8 mouse cellular contexts compared by ENCODE assay signal in genomic region chr8:124020439-124021236, GRCm38 (mm10). TPM values are rescaled to one million over a fixed set of nuclear protein-coding genes. Genes with fewer than 3 reads are reported as not detected.
DNase-seq lines count a peak whose midpoint lies in the region; ATAC-seq lines count a peak whose summit lies in the region.

No protein-coding gene starts in this region.

- intact Hi-C loops in heart, postnatal 36 days (cut with DNase I), result loop anchor here (2.0 kb wide), 2 partner anchors 38 to 72 kb away; partner anchors contain the start of genes Abcb10 and Nup133
- intact Hi-C loops in left cerebral cortex, postnatal 10 days (cut with DNase I), result no loop called here

- peak overlapping the region; percentile 74 for H3K9ac ChIP-seq in embryonic facial prominence, embryonic 15.5 days

- H3K4me3 ChIP-seq in embryonic facial prominence, embryonic 15.5 days (replicated peaks), result peak overlapping the region; percentile 96

- ATAC-seq in embryonic facial prominence, embryonic 15.5 days (ENCODE audit: insufficient number of reproducible peaks, low FRiP score, low TSS enrichment, low read depth), result peak; percentile 85
- peak; percentile 46 for ATAC-seq in megakaryocyte progenitor cell, adult 5-6 weeks (replicated peaks; ENCODE audit: poor library complexity)

- H3K36me3 ChIP-seq in embryonic facial prominence, embryonic 15.5 days, result peaks cover 23% of the 10 kb centered on the region

- DNase-seq in CD4-positive, CD25-positive, alpha-beta regulatory T cell, adult 2 months (ENCODE audit: low read depth, low spot score), result peak; percentile 76
- peak; percentile 53 for DNase-seq in T-cell, adult 2 months (ENCODE audit: low spot score)
- peak; percentile 56 to 74 for DNase-seq in heart, postnatal 36 days
- DNase-seq in left cerebral cortex, postnatal 10 days (ENCODE audit: extremely low spot score in 1 of 2, low spot score in 2 of 2), result peak; percentile 10 to 82
- DNase-seq in right cerebral cortex, postnatal 36 days (ENCODE audit: low spot score in 2 of 2), result peak; percentile 11 to 12
- no peak for DNase-seq in yolk sac, embryonic 10.5 days (ENCODE audit: low spot score)

- under 1% methylated on average over 54 of the region's 87 CpGs for WGBS in embryonic facial prominence, embryonic 15.5 days

- peaks cover 30% of the 10 kb centered on the region for H3K4me1 ChIP-seq in embryonic facial prominence, embryonic 15.5 days

- H3K4me2 ChIP-seq in embryonic facial prominence, embryonic 15.5 days (replicated peaks), result peak overlapping the region; percentile 65

- H3K27ac ChIP-seq in embryonic facial prominence, embryonic 15.5 days (replicated peaks), result peak overlapping the region; percentile 90

- no peaks in the 10 kb centered on the region for H3K27me3 ChIP-seq in embryonic facial prominence, embryonic 15.5 days

- no peaks in the 10 kb centered on the region for H3K9me3 ChIP-seq in embryonic facial prominence, embryonic 15.5 days (replicated peaks)

RNA-seq across cellular contexts. Expression of gene Taf5l, which starts 0.6 kb away (rescaled TPM):
- polyA plus RNA-seq in embryonic facial prominence, embryonic 15.5 days (2015; fragmentation: Nextera tagmentation; extraction: Ambion mirVana), result 36.0 and 36.2 TPM in 2 replicates
- 10 to 100 TPM; 13.8 to 14.0 TPM for total RNA-seq in heart, postnatal 36 days (2021)
- total RNA-seq in left cerebral cortex, postnatal 10 days (2021), result 10 to 100 TPM; 23.7 to 25.2 TPM
- 30.5 and 32.8 TPM in 2 replicates for total RNA-seq in megakaryocyte progenitor cell, adult 5-6 weeks (2015)
- total RNA-seq in megakaryocyte progenitor cell, adult 5-6 weeks (2017), result 32.8 and 34.4 TPM in 2 replicates

RNA-seq across cellular contexts. Expression of gene Urb2, which starts 0.7 kb away (rescaled TPM):
- polyA plus RNA-seq in embryonic facial prominence, embryonic 15.5 days (2015; fragmentation: Nextera tagmentation; extraction: Ambion mirVana), result 5.0 and 5.7 TPM in 2 replicates
- 1 to 10 TPM; 6.3 TPM for total RNA-seq in heart, postnatal 36 days (2021)
- total RNA-seq in left cerebral cortex, postnatal 10 days (2021), result 10 to 100 TPM; 11.3 to 11.5 TPM
- 25.5 and 29.6 TPM in 2 replicates for total RNA-seq in megakaryocyte progenitor cell, adult 5-6 weeks (2015)
- 23.9 and 24.2 TPM in 2 replicates for total RNA-seq in megakaryocyte progenitor cell, adult 5-6 weeks (2017)

RNA-seq across cellular contexts. Expression of gene Abcb10, which starts 37.7 kb away (rescaled TPM):
- polyA plus RNA-seq in embryonic facial prominence, embryonic 15.5 days (2015; fragmentation: Nextera tagmentation; extraction: Ambion mirVana), result 14.1 and 14.8 TPM in 2 replicates
- 10 to 100 TPM; 43.2 to 52.8 TPM for total RNA-seq in heart, postnatal 36 days (2021)
- 10 to 100 TPM; 16.4 to 20.0 TPM for total RNA-seq in left cerebral cortex, postnatal 10 days (2021)
- 15.5 and 18.2 TPM in 2 replicates for total RNA-seq in megakaryocyte progenitor cell, adult 5-6 weeks (2015)
- 25.0 and 26.7 TPM in 2 replicates for total RNA-seq in megakaryocyte progenitor cell, adult 5-6 weeks (2017)
